Mouse (Mus musculus): ENCODE data around the gene Banp. TPM values are rescaled to one million over a fixed set of nuclear protein-coding genes. Genes with fewer than 3 reads are reported as not detected.

Banp gene
- polyA plus RNA-seq, 1 experiment, result 45.7 TPM

GRCm38 (mm10) chr8:121980792-121981519 is 31.4 kb downstream of the Banp start:
- no peak for DNase-seq (ENCODE audit: low spot score)

DNA sequence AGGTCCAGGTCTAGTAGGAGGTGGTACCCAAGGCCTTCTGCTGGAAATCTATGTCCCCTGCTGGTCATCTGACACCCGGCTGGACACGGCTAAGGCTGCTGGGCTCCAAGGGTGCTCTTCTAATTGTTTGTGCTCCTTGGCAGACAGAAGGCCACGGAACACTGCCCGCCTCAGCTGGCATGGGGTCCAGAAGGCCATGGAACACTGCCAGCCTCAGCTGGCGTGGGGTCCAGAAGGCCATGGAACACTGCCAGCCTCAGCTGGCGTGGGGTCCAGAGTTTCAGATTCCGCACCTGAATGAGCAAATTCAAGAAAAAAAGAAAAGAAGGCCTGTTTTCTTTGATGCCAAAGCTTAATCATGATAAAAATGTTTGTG is 32.0 kb downstream of the Banp start:
- DNase-seq (ENCODE audit: low spot score), result no peak

DNA sequence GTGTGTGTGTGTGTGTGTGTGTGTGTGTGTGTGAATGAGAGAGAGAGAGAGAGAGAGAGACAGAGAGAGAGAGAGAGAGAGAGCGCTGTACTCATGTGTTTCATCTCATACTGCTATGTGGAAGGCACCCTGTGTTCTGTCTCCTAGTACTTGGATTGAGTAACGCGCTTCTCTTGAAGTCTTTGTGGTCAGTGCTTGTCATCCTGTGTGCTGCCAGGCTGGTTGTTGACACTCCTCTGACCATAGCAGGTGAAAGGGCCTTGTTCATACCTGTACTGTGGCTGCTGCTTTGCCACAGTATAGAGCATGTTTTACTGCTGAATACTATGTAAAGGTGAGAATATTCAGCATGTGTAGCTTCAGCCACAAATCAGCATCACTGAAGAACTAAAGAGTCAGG is 36.1 kb downstream of the Banp start:
- DNase-seq (ENCODE audit: low spot score), result no peak

DNA sequence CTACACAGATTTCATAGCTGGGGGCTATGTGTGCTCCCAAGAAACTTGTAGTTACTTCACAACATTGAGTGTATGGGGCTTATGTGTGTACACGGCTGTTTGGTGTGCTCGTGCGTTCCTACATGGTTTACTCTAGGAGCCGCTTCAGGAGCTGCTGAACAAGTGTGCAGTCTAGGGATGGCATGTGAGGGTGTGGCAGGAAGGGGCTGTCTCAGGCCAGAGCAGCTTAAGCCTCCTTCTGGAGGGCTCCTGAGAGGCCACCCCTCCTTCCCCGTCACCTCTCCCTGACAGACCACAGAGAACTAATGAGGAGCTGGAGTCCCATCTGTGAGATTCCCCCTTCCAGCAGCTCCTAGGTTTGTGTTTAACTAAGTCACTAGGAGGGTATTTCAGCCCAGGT is 38.3 kb downstream of the Banp start:
- no peak for DNase-seq (ENCODE audit: low spot score)

DNA sequence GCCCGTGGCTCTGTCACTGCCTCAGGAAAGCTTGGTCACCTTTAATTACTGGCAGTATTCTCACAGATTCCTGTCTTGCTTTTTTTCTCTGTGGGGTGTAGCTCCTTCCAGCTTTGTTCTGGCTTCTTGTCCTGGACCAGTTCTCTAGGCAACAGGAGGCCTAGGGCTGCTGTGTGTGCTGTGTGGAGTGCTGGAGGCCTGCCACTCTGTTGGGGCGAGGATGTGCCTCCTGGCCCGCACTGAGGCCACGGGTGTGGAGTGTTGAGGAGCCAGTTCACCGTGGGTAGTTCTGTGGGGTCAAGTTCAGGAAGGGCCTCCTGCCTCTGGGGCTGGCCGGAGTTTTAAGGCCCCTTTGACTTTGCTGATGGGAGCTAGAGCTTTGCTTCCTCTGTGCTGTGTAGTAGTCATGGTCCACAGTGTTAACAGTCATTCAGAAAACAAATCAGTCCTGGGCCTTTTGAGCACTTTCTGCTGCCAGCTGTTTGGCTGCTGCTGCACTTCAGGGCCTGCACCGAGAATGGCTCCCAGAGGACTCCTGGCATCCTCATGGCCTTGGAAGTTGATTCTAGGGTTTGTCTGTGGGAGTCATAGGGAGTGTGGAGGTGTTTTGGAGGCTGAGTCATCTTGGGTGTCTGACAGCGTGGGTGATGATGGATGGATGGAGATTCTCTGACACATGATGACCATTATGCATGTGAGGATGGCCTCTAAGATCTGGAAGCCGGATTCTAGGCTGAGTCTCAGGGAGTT is 41.1 kb downstream of the Banp start:
- DNase-seq (ENCODE audit: low spot score), result no peak

- DNase-seq (ENCODE audit: low spot score), result no peak
These were observed 42.1 kb downstream of the Banp start for GRCm38 (mm10) chr8:121991611-121992010.

GRCm38 (mm10) chr8:121992911-121993310 is 43.4 kb downstream of the Banp start:
- DNase-seq (ENCODE audit: low spot score), result no peak

- no peak for DNase-seq (ENCODE audit: low spot score)
These were observed 45.6 kb downstream of the Banp start for GRCm38 (mm10) chr8:121995112-121995511.

- no peak for DNase-seq (ENCODE audit: low spot score)
These were observed 46.3 kb downstream of the Banp start for GRCm38 (mm10) chr8:121995895-121996294.

DNA sequence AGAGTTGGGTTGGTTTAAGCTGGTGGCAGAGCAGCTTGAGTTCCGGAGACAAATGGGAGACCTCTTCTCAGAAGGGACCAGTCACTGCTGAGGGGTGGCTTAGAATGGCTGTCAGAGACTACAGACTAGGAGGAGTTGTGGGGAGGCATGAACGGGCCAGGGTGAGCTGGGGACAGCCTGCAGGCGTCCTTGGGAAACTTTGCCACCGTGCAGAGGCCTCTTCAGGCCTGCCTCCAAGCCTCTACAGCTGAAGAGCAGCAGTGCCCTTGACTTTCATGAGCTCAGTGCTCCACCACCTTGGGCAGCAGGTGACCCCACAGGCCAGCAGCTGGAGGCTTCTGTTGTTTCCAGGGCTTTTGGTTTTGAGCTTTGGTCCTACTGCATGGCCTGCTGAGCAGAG is 49.1 kb downstream of the Banp start:
- DNase-seq (ENCODE audit: low spot score), result no peak

- DNase-seq (ENCODE audit: low spot score), result no peak
These were observed 49.7 kb downstream of the Banp start for GRCm38 (mm10) chr8:121999211-121999610.

DNA sequence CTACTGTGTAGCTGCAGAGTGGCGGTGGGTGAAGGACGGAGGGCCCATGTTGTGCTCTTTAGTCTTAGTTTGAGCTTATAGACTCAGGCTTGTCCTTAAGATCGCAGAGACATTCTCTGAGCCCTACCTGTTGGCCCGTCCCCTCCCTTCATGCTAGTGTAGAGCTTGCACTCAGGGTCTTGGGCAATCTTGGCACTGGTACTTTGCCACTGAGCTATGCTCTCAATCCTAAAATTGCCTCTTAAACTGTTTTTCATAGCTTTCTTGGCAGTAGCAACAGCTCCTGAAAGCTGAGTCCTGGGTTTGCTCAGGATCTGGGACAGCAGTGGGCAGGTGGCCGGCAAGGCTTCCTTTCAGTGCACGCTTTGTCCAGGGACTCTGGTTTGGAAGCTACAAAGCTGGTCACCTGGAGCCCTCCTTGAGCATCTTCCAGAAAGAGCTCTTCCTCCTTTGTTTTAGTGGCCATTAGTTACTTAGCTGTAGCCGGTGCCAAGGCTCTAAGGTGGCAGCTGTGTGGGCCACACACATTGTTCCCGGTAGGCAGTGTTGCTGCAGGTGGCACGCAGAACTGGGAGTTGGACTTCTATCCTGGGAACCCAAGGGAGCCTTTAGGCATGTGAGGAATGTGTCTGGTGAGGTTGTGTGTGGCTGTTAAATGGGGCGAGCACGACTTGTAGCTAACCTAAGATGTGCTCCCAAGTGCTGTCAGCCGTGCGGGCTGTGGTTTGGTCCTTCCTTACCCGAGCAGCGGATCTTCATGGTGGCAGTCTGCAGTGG is 52.0 kb downstream of the Banp start:
- no peak for DNase-seq (ENCODE audit: low spot score)

GRCm38 (mm10) chr8:122003646-122004045 is 54.1 kb downstream of the Banp start:
- DNase-seq (ENCODE audit: low spot score), result no peak

DNA sequence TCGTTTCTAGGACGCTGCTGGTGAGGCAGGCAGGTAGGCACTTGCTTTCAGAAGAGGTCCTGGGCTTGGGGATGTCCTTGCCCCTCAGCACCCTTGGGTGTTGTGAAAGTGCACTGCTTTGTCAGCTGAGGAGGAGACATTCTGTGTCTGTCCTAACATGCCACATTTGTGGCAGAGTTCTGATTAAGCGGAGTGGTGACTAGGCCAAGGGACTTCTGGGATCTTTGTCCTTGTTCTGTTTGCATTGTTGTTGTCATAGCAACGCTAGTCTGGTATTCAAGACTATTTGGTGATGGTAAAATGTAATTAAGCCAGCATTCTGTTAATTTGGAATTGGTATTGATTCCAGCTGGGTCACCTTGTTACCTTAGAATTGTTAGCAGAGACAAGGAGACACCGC is 54.6 kb downstream of the Banp start:
- no peak for DNase-seq (ENCODE audit: low spot score)

DNA sequence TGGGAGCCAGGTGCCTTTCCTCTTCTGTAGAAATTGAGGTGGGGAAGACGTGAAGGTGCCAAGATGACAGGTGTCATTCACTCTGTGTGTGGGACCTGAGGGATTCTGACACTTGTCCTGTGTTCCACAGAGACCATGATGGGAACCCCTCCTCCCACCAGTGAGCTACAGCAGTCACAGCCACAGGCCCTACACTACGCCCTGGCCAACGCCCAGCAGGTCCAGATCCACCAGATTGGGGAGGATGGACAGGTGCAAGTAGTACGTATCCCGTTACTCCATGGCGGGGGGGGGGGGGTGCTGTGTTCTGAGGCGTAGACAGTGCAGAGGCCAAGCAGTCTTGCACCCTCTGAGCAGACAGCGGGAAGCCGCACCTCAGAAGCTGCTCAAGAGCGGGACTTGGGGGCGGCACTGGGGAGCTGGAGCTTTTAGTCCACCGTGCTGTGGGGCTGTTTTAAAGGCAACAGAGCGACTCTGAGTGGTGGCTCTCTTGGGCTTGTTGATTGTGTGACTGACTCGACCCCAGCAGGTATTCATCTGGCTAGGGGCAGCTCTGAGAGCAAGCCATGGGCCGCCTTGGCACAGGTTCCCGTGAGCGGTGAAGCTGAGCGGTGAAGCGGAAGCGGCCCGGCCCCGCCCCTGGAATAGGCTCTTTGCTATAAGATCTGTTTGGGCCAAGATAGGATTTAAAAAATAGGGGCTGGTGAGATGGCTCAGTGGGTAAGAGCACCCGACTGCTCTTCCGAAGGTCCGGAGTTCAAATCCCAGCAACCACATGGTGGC is 56.1 kb downstream of the Banp start:
- DNase-seq (ENCODE audit: low spot score), result no peak

DNA sequence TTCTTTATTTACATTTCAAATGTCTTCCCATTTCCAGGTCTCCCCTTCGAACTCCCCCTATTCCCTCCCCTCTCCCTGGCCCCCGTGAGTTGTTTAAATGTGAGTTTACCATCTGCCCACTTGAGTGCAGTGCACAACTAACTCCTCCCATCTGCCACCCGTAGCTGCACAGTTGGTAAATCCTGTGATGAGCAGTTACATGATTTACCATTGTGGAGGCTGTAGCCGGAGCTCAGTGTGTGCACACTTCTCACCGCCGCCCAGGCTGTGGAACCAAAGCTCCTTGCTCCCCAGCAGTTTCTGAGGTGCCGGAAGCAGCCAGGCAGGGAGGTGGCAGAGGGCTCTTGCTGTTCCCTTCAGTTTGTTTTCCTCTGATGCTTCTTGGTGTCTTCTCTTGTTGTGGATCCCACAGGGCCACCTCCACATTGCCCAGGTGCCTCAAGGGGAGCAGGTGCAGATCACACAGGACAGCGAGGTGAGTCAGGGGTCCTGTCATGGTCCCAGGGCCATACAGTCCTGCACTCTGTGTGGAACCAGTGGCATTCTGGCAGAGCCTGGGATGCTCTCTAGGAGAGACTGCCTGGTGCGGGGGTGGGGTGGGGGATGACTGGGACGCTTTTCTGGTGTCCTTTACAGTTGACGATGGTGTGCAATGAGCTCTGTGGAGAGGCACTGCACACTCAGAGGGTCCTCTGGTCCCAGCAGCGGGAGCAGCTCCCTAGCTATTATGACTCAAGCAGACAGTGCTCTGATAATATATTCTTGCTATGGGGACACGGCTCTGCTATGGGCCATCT is 57.3 kb downstream of the Banp start:
- no peak for DNase-seq (ENCODE audit: low spot score)

DNA sequence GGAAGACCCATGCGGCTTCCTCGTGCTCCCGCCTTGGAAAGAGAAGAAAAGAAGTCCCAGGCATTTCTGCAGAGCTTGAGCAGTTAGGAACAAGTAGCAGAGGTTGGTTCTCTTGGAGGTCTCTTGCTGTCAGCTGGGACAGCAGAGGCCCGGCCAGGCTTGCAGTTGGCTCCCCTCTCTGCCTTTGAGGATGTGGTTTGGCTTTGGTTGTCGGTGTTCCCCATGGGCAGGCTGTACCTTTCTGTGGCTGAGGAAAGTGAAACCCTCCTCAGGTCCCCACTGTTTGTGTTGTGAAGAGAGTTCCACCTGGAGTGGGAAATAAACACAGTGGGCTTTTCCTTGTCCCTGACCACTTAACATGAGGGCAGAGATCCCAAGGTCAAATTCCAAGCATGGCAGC is 58.8 kb downstream of the Banp start:
- DNase-seq (ENCODE audit: low spot score), result no peak

- no peak for DNase-seq (ENCODE audit: low spot score)
These were observed 61.1 kb downstream of the Banp start for GRCm38 (mm10) chr8:122010638-122011037.

GRCm38 (mm10) chr8:122011066-122011588 is 61.6 kb downstream of the Banp start:
- DNase-seq (ENCODE audit: low spot score), result no peak

DNA sequence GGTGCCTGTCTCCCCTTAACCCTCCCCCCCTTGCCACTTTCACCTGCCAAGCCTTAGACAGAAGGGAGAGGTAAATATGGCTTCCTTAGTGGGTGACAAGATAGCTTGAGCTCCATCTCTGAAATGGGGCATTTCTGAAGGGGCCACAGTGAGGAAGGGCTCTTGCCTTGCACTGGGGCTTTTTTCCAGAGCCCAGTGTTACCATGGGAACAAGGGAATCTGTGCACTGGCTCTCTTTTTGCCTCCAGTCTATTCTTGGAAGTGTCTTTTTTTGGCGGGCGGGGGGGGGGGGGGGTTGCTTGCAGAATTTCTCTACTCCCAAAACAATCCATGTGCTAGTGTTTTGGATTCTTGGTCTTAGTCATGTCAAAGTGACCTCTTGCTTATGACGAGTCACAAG is 65.1 kb downstream of the Banp start:
- no peak for DNase-seq (ENCODE audit: low spot score)

All from urinary bladder, adult 2 months (tissue).